Mouse (Mus musculus): ENCODE measurements around the gene Gm14226.

DNA sequence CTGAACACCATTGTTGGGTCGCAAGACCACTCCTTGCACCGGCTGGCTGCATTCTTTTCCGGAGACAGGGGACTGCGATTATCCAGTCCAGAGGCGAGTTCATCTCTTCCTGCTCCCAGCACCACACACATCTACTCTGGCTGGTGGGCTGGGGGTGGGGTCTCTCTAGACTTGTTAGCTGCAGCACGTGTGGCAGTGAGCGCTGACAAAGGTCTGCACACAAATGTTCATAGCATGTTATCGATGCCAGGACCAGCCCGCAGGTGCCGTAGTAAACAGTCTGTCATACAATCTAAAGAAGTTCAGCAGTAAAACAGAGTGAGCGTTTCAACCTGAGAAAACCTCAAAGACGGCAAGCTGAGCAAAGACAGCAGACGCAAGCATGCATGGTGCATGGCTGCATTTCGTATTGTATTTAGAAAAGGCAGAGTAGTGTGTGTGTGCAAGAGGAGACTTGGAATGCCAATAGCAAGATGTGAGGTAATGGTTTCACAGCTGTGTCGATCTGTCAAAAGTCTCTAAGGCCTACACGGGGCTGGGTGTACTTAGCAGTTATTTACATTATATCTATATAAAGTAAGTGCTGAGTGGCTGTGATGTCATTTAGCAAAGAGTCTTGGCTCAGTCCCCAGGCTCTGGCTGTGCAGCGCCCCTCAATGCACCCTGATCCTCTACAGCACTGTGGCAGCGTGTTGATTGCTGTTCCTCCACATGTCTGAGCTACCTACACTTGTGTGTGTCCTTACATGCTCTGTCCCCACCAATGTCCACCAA, 46.0 kb upstream of the Gm14226 start:
- TF ChIP-seq CTCF (IDR thresholded peaks at IDR 0.05; ENCODE audit: extremely low read depth, insufficient read length, insufficient replicate concordance, low read depth, low read length), result no peak
- no peak for TF ChIP-seq POLR2A (IDR thresholded peaks at IDR 0.05; ENCODE audit: low read depth, low read length)
